Mouse (Mus musculus) CD4-positive, CD25-positive, alpha-beta regulatory T cell, adult 2 months (primary cell): ENCODE measurements around the gene Slc5a11.

Source experiments
- DNase-seq: peaks from one replicate; pipeline ENCODE4 v3.0.0-alpha.2; 2012; ENCODE audit warnings: low read depth, low spot score

Slc5a11 gene

GRCm38 (mm10) chr7:123212316-123212715 lies 2.3 kb upstream of the Slc5a11 start:
- no peak for DNase-seq

- no peak for DNase-seq
Observed at GRCm38 (mm10) chr7:123215138-123215537, 558 bp downstream of the Slc5a11 start.

- DNase-seq = no peak
Observed at GRCm38 (mm10) chr7:123217448-123218354, 3.1 kb downstream of the Slc5a11 start.

GRCm38 (mm10) chr7:123218620-123219019 lies 4.0 kb downstream of the Slc5a11 start:
- no peak for DNase-seq

GRCm38 (mm10) chr7:123219781-123220632 lies 5.4 kb downstream of the Slc5a11 start:
- peak; percentile 21 for DNase-seq

GRCm38 (mm10) chr7:123220633-123220942 lies 6.0 kb downstream of the Slc5a11 start:
- no peak for DNase-seq

GRCm38 (mm10) chr7:123224076-123224475 lies 9.5 kb downstream of the Slc5a11 start:
- no peak for DNase-seq

- DNase-seq = no peak
Observed at GRCm38 (mm10) chr7:123225159-123225558, 10.6 kb downstream of the Slc5a11 start.

GRCm38 (mm10) chr7:123235449-123235848 lies 20.9 kb downstream of the Slc5a11 start:
- DNase-seq = peak; percentile 35

- no peak for DNase-seq
Observed at GRCm38 (mm10) chr7:123238621-123239020, 24.0 kb downstream of the Slc5a11 start.

GRCm38 (mm10) chr7:123240064-123240463 lies 25.5 kb downstream of the Slc5a11 start:
- peak; percentile 11 for DNase-seq

- no peak for DNase-seq
Observed at GRCm38 (mm10) chr7:123242241-123242640, 27.7 kb downstream of the Slc5a11 start.

GRCm38 (mm10) chr7:123244833-123245232 lies 30.3 kb downstream of the Slc5a11 start:
- no peak for DNase-seq

GRCm38 (mm10) chr7:123246504-123247084 lies 32.0 kb downstream of the Slc5a11 start:
- no peak for DNase-seq

- DNase-seq = no peak
Observed at GRCm38 (mm10) chr7:123248166-123248565, 33.6 kb downstream of the Slc5a11 start.

- DNase-seq = no peak
Observed at GRCm38 (mm10) chr7:123251343-123251742, 36.8 kb downstream of the Slc5a11 start.

- no peak for DNase-seq
Observed at GRCm38 (mm10) chr7:123253396-123253795, 38.8 kb downstream of the Slc5a11 start.

- DNase-seq = no peak
Observed at GRCm38 (mm10) chr7:123254196-123254970, 39.8 kb downstream of the Slc5a11 start.

GRCm38 (mm10) chr7:123258103-123258502 lies 43.5 kb downstream of the Slc5a11 start:
- no peak for DNase-seq

GRCm38 (mm10) chr7:123273056-123273455 lies 58.5 kb downstream of the Slc5a11 start:
- peak; percentile 42 for DNase-seq

GRCm38 (mm10) chr7:123276568-123276967 lies 62.0 kb downstream of the Slc5a11 start:
- DNase-seq = no peak
